Comparison of ENCODE assay signal across 24 mouse cellular contexts in the genomic region with DNA sequence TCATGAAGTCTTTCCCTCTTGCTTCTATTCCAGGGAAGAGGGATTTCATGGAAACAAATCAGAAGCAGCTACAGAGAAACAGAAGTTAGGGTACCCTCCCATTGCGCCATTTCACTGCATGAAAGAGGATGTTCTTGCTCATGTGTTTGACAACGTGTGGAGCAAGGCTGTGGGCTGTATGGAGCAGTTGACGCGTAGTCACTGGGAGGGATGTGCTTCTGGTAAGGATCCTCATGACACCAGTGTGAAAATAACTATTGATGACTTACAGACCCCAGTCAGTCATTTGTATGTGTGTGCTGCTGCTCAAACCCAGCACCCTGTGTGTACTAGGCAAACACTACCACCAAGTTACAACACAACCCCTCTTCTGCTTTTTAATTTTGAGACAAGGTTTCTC. TPM values are rescaled to one million over a fixed set of nuclear protein-coding genes. Genes with fewer than 3 reads are reported as not detected.
DNase-seq lines count a peak whose midpoint lies in the region; ATAC-seq lines count a peak whose summit lies in the region.
"Had no signal": no experiment of that assay in that cellular context is flagged by ENCODE, and none has a peak within 500 bp of the region (broad histone marks: within the 10 kb centered on the region; RNA-seq: fewer than 3 reads in every experiment).

No protein-coding gene starts in this region.

- no peaks in the 10 kb centered on the region for H3K4me1 ChIP-seq in midbrain, embryonic 16.5 days (ENCODE audit: control insufficient read depth, insufficient read depth, low read length)
- H3K4me1 ChIP-seq in limb, embryonic 10.5 days, result no peaks in the 10 kb centered on the region
- H3K4me1 ChIP-seq: embryonic facial prominence, embryonic 15.5 days; forebrain, embryonic 10.5 days; heart, embryonic 10.5 days; hindbrain, embryonic 12.5 days had no signal

- peaks cover 38% of the 10 kb centered on the region for H3K36me3 ChIP-seq in midbrain, embryonic 16.5 days (ENCODE audit: control insufficient read depth, insufficient read depth, low read length)
- H3K36me3 ChIP-seq in limb, embryonic 10.5 days, result peaks cover 99% of the 10 kb centered on the region

- DNase-seq in lung, postnatal 36 days, result peak; percentile 28
- no peak for DNase-seq in lung, adult 18-20 months
- DNase-seq in limb, embryonic 10.5 days (ENCODE audit: low spot score), result no peak
- DNase-seq: adrenal gland, postnatal 14 days; B cell, adult 2 months; cerebellum, adult 2 months; cerebellum, postnatal 10 days; embryo, embryonic 11 days; gastrocnemius, postnatal 36 days; heart, adult 18-20 months; heart, postnatal 10 days; heart, postnatal 4 days had no signal

- H3K9me3 ChIP-seq in midbrain, embryonic 16.5 days (replicated peaks; ENCODE audit: control insufficient read depth, low read length, poor library complexity, severe bottlenecking), result no peaks in the 10 kb centered on the region
- no peaks in the 10 kb centered on the region for H3K9me3 ChIP-seq in limb, embryonic 10.5 days (replicated peaks)
- H3K9me3 ChIP-seq: embryonic facial prominence, embryonic 15.5 days; forebrain, embryonic 10.5 days; G1E; heart, embryonic 10.5 days; hindbrain, embryonic 12.5 days had no signal

- 94% methylated on average over 4 of the region's 4 CpGs for WGBS in midbrain, embryonic 16.5 days
- 89% methylated on average over 4 of the region's 4 CpGs for WGBS in limb, embryonic 10.5 days

- H3K27ac ChIP-seq in midbrain, embryonic 16.5 days (ENCODE audit: low read length), result no peak overlapping the region
- no peak overlapping the region for H3K27ac ChIP-seq in limb, embryonic 10.5 days
- H3K27ac ChIP-seq: embryonic facial prominence, embryonic 15.5 days; forebrain, embryonic 10.5 days; heart, embryonic 10.5 days; hindbrain, embryonic 12.5 days had no signal

- H3K4me3 ChIP-seq in midbrain, embryonic 16.5 days (ENCODE audit: low read depth, low read length), result no peak overlapping the region
- no peak overlapping the region for H3K4me3 ChIP-seq in limb, embryonic 10.5 days
- H3K4me3 ChIP-seq: embryonic facial prominence, embryonic 15.5 days; erythroblast, embryonic 14.5 days; forebrain, embryonic 10.5 days; heart, embryonic 10.5 days; hindbrain, embryonic 12.5 days had no signal

- no peaks in the 10 kb centered on the region for H3K27me3 ChIP-seq in midbrain, embryonic 16.5 days (ENCODE audit: control insufficient read depth, insufficient read depth, low read depth, low read length)
- H3K27me3 ChIP-seq in limb, embryonic 10.5 days (ENCODE audit: low read depth, poor library complexity, severe bottlenecking), result no peaks in the 10 kb centered on the region
- H3K27me3 ChIP-seq: embryonic facial prominence, embryonic 15.5 days; hindbrain, embryonic 12.5 days had no signal

- ATAC-seq in megakaryocyte, adult 5-6 weeks (ENCODE audit: poor library complexity, severe bottlenecking), result peak; percentile 96
- ATAC-seq in monocyte, adult 5-6 weeks (replicated peaks; ENCODE audit: insufficient number of reproducible peaks, low FRiP score, low TSS enrichment, poor library complexity, severe bottlenecking), result peak; percentile 87
- no peak for ATAC-seq in midbrain, embryonic 16.5 days
- ATAC-seq: CD4-positive, CD25-positive, alpha-beta regulatory T cell, adult 4 months; forebrain, embryonic 14.5 days; hindbrain, embryonic 16.5 days had no signal

- no peak overlapping the region for H3K9ac ChIP-seq in midbrain, embryonic 16.5 days (ENCODE audit: low read depth, low read length)
- H3K9ac ChIP-seq: embryonic facial prominence, embryonic 15.5 days; hindbrain, embryonic 12.5 days had no signal

- H3K4me2 ChIP-seq in midbrain, embryonic 16.5 days (ENCODE audit: low read length), result no peak overlapping the region
- H3K4me2 ChIP-seq: embryonic facial prominence, embryonic 15.5 days; hindbrain, embryonic 12.5 days had no signal

RNA-seq across cellular contexts. Expression of a gene that starts 15.3 kb away (rescaled TPM):
- 22.1 and 23.9 TPM in 2 replicates for total RNA-seq in megakaryocyte, adult 5-6 weeks (2015)
- total RNA-seq in megakaryocyte, adult 5-6 weeks (2017), result 22.4 and 25.9 TPM in 2 replicates
- total RNA-seq in monocyte, adult 5-6 weeks (2017), result 14.5 to 42.0 TPM (median 34.5 TPM) in 3 replicates
- polyA plus RNA-seq in midbrain, embryonic 16.5 days (2015; fragmentation: Nextera tagmentation; extraction: Ambion mirVana), result 40.6 and 45.5 TPM in 2 replicates
- 43.5 and 51.7 TPM in 2 replicates for polyA plus RNA-seq in limb, embryonic 10.5 days (2016; fragmentation: Nextera tagmentation; extraction: Ambion mirVana)

RNA-seq across cellular contexts. Expression of a gene that starts 15.3 kb away (rescaled TPM):
- 22.5 and 24.4 TPM in 2 replicates for total RNA-seq in megakaryocyte, adult 5-6 weeks (2015)
- 35.9 and 39.0 TPM in 2 replicates for total RNA-seq in megakaryocyte, adult 5-6 weeks (2017)
- total RNA-seq in monocyte, adult 5-6 weeks (2017), result 30.8 to 39.0 TPM (median 37.4 TPM) in 3 replicates
- 47.9 and 49.1 TPM in 2 replicates for polyA plus RNA-seq in midbrain, embryonic 16.5 days (2015; fragmentation: Nextera tagmentation; extraction: Ambion mirVana)
- 71.7 and 74.6 TPM in 2 replicates for polyA plus RNA-seq in limb, embryonic 10.5 days (2016; fragmentation: Nextera tagmentation; extraction: Ambion mirVana)

RNA-seq across cellular contexts. Expression of a gene that starts 25.5 kb away (rescaled TPM):
- 52.3 and 53.9 TPM in 2 replicates for total RNA-seq in megakaryocyte, adult 5-6 weeks (2015)
- total RNA-seq in megakaryocyte, adult 5-6 weeks (2017), result 170 and 172 TPM in 2 replicates
- 58.2 to 124 TPM (median 61.8 TPM) in 3 replicates for total RNA-seq in monocyte, adult 5-6 weeks (2017)
- 123 and 124 TPM in 2 replicates for polyA plus RNA-seq in midbrain, embryonic 16.5 days (2015; fragmentation: Nextera tagmentation; extraction: Ambion mirVana)
- 272 and 290 TPM in 2 replicates for polyA plus RNA-seq in limb, embryonic 10.5 days (2016; fragmentation: Nextera tagmentation; extraction: Ambion mirVana)

RNA-seq across cellular contexts. Expression of a gene that starts 30.2 kb away (rescaled TPM):
- total RNA-seq in megakaryocyte, adult 5-6 weeks (2015), result 60.7 and 78.0 TPM in 2 replicates
- total RNA-seq in megakaryocyte, adult 5-6 weeks (2017), result 22.2 and 43.8 TPM in 2 replicates
- 24.2 to 43.4 TPM (median 27.0 TPM) in 3 replicates for total RNA-seq in monocyte, adult 5-6 weeks (2017)
- polyA plus RNA-seq in midbrain, embryonic 16.5 days (2015; fragmentation: Nextera tagmentation; extraction: Ambion mirVana), result 58.7 and 61.5 TPM in 2 replicates
- polyA plus RNA-seq in limb, embryonic 10.5 days (2016; fragmentation: Nextera tagmentation; extraction: Ambion mirVana), result 90.4 TPM in 2 replicates
